9 mouse cellular contexts compared by ENCODE assay signal in genomic region chr4:155135909-155136585, GRCm38 (mm10). TPM values are rescaled to one million over a fixed set of nuclear protein-coding genes. Genes with fewer than 3 reads are reported as not detected.
DNase-seq lines count a peak whose midpoint lies in the region; ATAC-seq and TF ChIP-seq lines count a peak whose summit lies in the region.
"Had no signal": no experiment of that assay in that cellular context is flagged by ENCODE, and none has a peak within 500 bp of the region (broad histone marks: within the 10 kb centered on the region; RNA-seq: fewer than 3 reads in every experiment).

No protein-coding gene starts in this region.

- H3K9ac ChIP-seq in forebrain, postnatal 0 days: no peak overlapping the region
- no peak overlapping the region for H3K9ac ChIP-seq in kidney, embryonic 15.5 days
- no peak overlapping the region for H3K9ac ChIP-seq in stomach, postnatal 0 days (ENCODE audit: low read length)

- no peak for ATAC-seq in forebrain, postnatal 0 days
- ATAC-seq in kidney, embryonic 15.5 days (replicated peaks; ENCODE audit: low FRiP score): 0 out of 2 replicates have a peak, but pooled peaks have one; percentile 34
- peak; percentile 50; the same call in 1 of the 2 replicates for ATAC-seq in stomach, postnatal 0 days (ENCODE audit: low FRiP score, low TSS enrichment)

- H3K27me3 ChIP-seq in forebrain, embryonic 10.5 days (ENCODE audit: poor library complexity, severe bottlenecking): no peaks in the 10 kb centered on the region
- no peaks in the 10 kb centered on the region for H3K27me3 ChIP-seq in forebrain, postnatal 0 days (ENCODE audit: insufficient read depth, low read length)
- no peaks in the 10 kb centered on the region for H3K27me3 ChIP-seq in kidney, embryonic 15.5 days
- no peaks in the 10 kb centered on the region for H3K27me3 ChIP-seq in stomach, postnatal 0 days (ENCODE audit: control insufficient read depth, insufficient read depth, low read length)

- no peaks in the 10 kb centered on the region for H3K36me3 ChIP-seq in forebrain, embryonic 10.5 days (replicated peaks)
- H3K36me3 ChIP-seq in forebrain, postnatal 0 days (ENCODE audit: insufficient read depth): no peaks in the 10 kb centered on the region
- no peaks in the 10 kb centered on the region for H3K36me3 ChIP-seq in kidney, embryonic 15.5 days
- H3K36me3 ChIP-seq in stomach, postnatal 0 days (ENCODE audit: control insufficient read depth, insufficient read depth, low read length): no peaks in the 10 kb centered on the region

- H3K4me1 ChIP-seq in forebrain, embryonic 10.5 days: peaks cover 74% of the 10 kb centered on the region
- H3K4me1 ChIP-seq in forebrain, postnatal 0 days (ENCODE audit: insufficient read depth): peaks cover 4% of the 10 kb centered on the region
- H3K4me1 ChIP-seq in kidney, embryonic 15.5 days: peaks cover 57% of the 10 kb centered on the region
- H3K4me1 ChIP-seq in stomach, postnatal 0 days (replicated peaks; ENCODE audit: control insufficient read depth, insufficient read depth): peaks cover 14% of the 10 kb centered on the region

- no peak overlapping the region for H3K4me2 ChIP-seq in forebrain, postnatal 0 days (ENCODE audit: low read depth)
- H3K4me2 ChIP-seq in kidney, embryonic 15.5 days: no peak overlapping the region
- no peak overlapping the region for H3K4me2 ChIP-seq in stomach, postnatal 0 days (replicated peaks; ENCODE audit: low read depth)

- WGBS in forebrain, embryonic 10.5 days: 47% methylated on average over 5 of the region's 5 CpGs
- WGBS in forebrain, postnatal 0 days: 52% methylated on average over 4 of the region's 5 CpGs
- WGBS in kidney, embryonic 15.5 days: 52% methylated on average over 5 of the region's 5 CpGs
- 56% methylated on average over 5 of the region's 5 CpGs for WGBS in stomach, postnatal 0 days

- no peaks in the 10 kb centered on the region for H3K9me3 ChIP-seq in forebrain, embryonic 10.5 days
- H3K9me3 ChIP-seq in forebrain, postnatal 0 days (ENCODE audit: low read length): no peaks in the 10 kb centered on the region
- no peaks in the 10 kb centered on the region for H3K9me3 ChIP-seq in kidney, embryonic 15.5 days (replicated peaks)
- no peaks in the 10 kb centered on the region for H3K9me3 ChIP-seq in stomach, postnatal 0 days (ENCODE audit: control insufficient read depth, low read length)

- no peak for TF ChIP-seq CTCF in forebrain, postnatal 0 days (IDR thresholded peaks at IDR 0.05; ENCODE audit: low read depth)
- no peak for TF ChIP-seq CTCF in stomach, postnatal 0 days (IDR thresholded peaks at IDR 0.05; ENCODE audit: low read depth)

- H3K27ac ChIP-seq in forebrain, embryonic 10.5 days: peak overlapping the region; percentile 76; the same call in 1 of the 2 replicates
- no peak overlapping the region for H3K27ac ChIP-seq in forebrain, postnatal 0 days (ENCODE audit: low read depth, low read length)
- H3K27ac ChIP-seq in kidney, embryonic 15.5 days: peak overlapping the region; percentile 59
- H3K27ac ChIP-seq in stomach, postnatal 0 days (replicated peaks): peak overlapping the region; percentile 13; the same call in 1 of the 2 replicates

- H3K4me3 ChIP-seq in forebrain, embryonic 10.5 days: no peak overlapping the region
- no peak overlapping the region for H3K4me3 ChIP-seq in forebrain, postnatal 0 days (ENCODE audit: low read depth, low read length)
- H3K4me3 ChIP-seq in kidney, embryonic 15.5 days (replicated peaks): no peak overlapping the region
- no peak overlapping the region for H3K4me3 ChIP-seq in stomach, postnatal 0 days (ENCODE audit: low read depth, low read length)

- no peak for DNase-seq in forebrain, embryonic 10.5 days (ENCODE audit: extremely low spot score, low spot score)
- DNase-seq in forebrain, postnatal 0 days: no peak
- DNase-seq in retina, postnatal 1 day: peak; percentile 61
- DNase-seq in retina, embryonic 14.5 days (ENCODE audit: low spot score): no peak
- DNase-seq in stomach, postnatal 0 days (ENCODE audit: low spot score): peak; percentile 58
- no peak for DNase-seq in cerebellum, postnatal 4 days (ENCODE audit: low spot score in 2 of 2)
- DNase-seq in layer of hippocampus, adult 8-10 months (ENCODE audit: low spot score in 2 of 2): no peak
- DNase-seq: gastrocnemius, postnatal 36 days had no signal

- TF ChIP-seq EP300 in stomach, postnatal 0 days (optimal IDR thresholded peaks at IDR 0.05): no peak

RNA-seq across cellular contexts. Expression of gene Morn1, which starts 49.7 kb away (rescaled TPM):
- polyA plus RNA-seq in forebrain, embryonic 10.5 days (2016; fragmentation: Nextera tagmentation; extraction: Ambion mirVana): 4.5 and 6.8 TPM in 2 replicates
- total RNA-seq in forebrain, postnatal 0 days (2014; rRNA removed): 6.0 and 7.4 TPM in 2 replicates
- 8.2 and 9.7 TPM in 2 replicates for polyA plus RNA-seq in forebrain, postnatal 0 days (2015; fragmentation: Nextera tagmentation; extraction: Ambion mirVana)
- 5.1 and 5.3 TPM in 2 replicates for polyA plus RNA-seq in kidney, embryonic 15.5 days (2015; fragmentation: Nextera tagmentation; extraction: Ambion mirVana)
- polyA plus RNA-seq in stomach, postnatal 0 days (2015; fragmentation: Nextera tagmentation; extraction: Ambion mirVana): 3.2 and 3.6 TPM in 2 replicates
- 10 to 100 TPM; 11.5 to 19.0 (median 16.4) TPM for total RNA-seq in layer of hippocampus, adult 8-10 months (2022)

RNA-seq across cellular contexts. Expression of gene Rer1, which starts 49.9 kb away (rescaled TPM):
- polyA plus RNA-seq in forebrain, embryonic 10.5 days (2016; fragmentation: Nextera tagmentation; extraction: Ambion mirVana): 133 and 137 TPM in 2 replicates
- total RNA-seq in forebrain, postnatal 0 days (2014; rRNA removed): 92.4 and 116 TPM in 2 replicates
- polyA plus RNA-seq in forebrain, postnatal 0 days (2015; fragmentation: Nextera tagmentation; extraction: Ambion mirVana): 136 and 140 TPM in 2 replicates
- 152 and 165 TPM in 2 replicates for polyA plus RNA-seq in kidney, embryonic 15.5 days (2015; fragmentation: Nextera tagmentation; extraction: Ambion mirVana)
- polyA plus RNA-seq in stomach, postnatal 0 days (2015; fragmentation: Nextera tagmentation; extraction: Ambion mirVana): 182 and 185 TPM in 2 replicates
- total RNA-seq in layer of hippocampus, adult 8-10 months (2022): 10 to 100 TPM; 57.4 to 63.2 (median 60.8) TPM

Comparison
In these comparisons a context has a peak if more than half of its experiments do, and no peak if none do; other contexts are left out.
1. DNase-seq: peak in retina, postnatal 1 day (single experiment) and stomach, postnatal 0 days (single experiment); none in forebrain, embryonic 10.5 days (single experiment), forebrain, postnatal 0 days (single experiment), retina, embryonic 14.5 days (single experiment), cerebellum, postnatal 4 days (0 of 2) and layer of hippocampus, adult 8-10 months (0 of 2).